Mouse (Mus musculus) lung, adult 2 months (tissue): ENCODE results near the gene Gphb5.

Experiments used
- CTCF ChIP-seq: fragments of 200-500 bp; IDR thresholded peaks from 2 replicates; pipeline ENCODE4 v1.5.1; 2011; ENCODE audit warnings: mild to moderate bottlenecking, low read length, control low read depth; ENCODE audit not compliant: insufficient read depth
- POLR2A ChIP-seq: fragments of 200-500 bp; IDR thresholded peaks from 2 replicates; pipeline ENCODE4 v1.6.1; 2011; ENCODE audit warnings: low read depth, mild to moderate bottlenecking, control low read depth, low read length, borderline replicate concordance; ENCODE audit errors: extremely low read depth

GRCm38 (mm10) chr12:75397077-75397476 lies 19.5 kb downstream of the Gphb5 start:
- no peak for TF ChIP-seq CTCF
- no peak for TF ChIP-seq POLR2A
